Mouse (Mus musculus) T-helper 1 cell (primary cell): Measurements from ENCODE around the gene Supt20.
"Not testable (repeated sequence)": the region's sequence is repeated elsewhere in the genome, so short reads cannot be mapped to it uniquely, and the experiment has no call there.

Source experiments
- in situ Hi-C: fragments of 300-600 bp; cut with MboI, MseI; formaldehyde crosslinking; loops from one replicate; pipeline ENCODE4 v1.15.1; 2025; ENCODE audit warnings: high pct_unique_total_duplicates

Gene Supt20

GRCm38 (mm10) chr3:54753411-54753810 lies 60.8 kb downstream of the Supt20 start:
- in situ Hi-C loops = no loop called here

DNA sequence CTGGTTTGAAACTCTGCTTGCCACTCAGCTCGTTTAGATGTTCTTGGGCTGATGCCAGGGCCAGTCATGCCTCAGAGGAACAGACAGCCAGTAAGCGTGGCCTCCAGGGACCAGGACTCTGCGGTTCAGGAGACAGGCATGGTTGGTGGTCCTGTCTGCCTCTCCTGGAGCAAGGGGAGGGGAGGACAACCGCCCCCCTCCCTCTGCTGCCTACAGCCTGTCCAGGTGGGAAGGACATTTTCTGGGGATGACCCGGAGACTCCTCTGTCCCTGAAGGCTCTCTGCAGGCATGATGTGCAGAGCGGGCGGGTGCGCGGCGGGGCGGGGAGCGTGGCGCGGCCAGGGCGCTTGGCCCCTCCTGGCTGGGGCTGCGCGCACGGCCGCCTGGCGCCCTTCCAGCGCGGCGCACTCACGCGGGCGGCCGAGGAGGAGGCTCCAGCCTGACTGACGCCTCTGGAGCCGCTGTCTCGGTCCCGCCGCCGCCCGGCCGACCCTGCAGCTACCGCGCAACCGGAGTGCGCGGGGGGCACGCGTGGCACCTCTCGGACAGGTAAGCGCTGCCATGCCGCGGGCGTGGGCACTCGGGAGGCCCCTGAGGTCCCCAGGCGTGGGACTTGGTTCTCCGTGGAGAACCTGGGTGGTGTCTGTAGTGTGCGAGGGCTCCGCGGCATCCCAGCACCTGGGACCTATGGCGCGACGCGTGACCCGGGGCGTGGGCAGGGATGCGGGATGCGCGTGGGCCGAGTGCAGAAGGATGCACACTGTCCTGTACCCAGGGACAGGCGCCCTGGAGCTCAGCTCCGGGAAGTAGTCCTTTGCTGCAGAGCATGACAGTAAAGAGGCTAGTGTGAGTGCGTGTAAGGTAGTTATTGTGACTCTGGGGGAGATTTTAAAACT lies 62.8 kb downstream of the Supt20 start, which contains the start of gene Smad9:
TSS of gene Smad9 (plus strand) at position 438 of the 897 bp plus-strand sequence.
- in situ Hi-C loops = no loop called here

DNA sequence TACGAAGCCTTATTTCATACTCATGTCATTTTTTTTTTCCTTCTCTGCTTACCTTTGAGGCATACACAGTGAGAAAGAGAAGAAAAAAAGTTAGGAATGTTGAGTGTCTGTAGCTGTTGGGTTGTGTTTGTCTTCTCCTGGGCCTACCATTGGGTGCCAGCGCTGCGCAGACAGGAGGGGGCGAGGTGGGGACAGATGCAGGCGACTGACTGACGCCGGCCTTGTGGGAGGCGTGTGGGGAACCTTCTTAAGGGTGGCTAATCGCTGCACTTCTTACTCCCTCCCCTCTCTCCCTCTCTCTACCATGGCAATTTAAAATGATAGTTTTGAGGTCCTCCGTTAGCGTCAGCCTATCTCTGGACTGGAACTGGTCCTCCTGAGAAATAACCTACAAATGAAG lies 63.5 kb downstream of the Supt20 start:
- in situ Hi-C loops = no loop called here

DNA sequence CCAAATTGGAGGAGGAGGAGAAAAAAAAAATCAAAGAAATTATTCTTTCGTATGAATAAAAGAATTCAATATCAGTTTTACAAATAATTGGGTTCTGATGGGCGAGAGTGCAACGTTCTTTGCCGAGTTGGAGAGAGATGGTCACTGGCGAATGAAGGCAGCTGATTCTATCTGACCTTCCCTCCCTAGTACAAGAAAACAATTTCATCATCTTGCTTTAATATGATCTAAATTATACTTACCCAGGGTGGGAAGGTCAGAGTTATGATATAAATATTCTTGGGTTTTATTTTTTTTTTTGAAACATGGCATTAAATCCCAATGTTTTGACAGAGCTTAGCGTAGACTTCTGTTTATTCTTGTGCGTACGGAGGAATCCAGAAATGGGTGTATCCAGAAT lies 64.8 kb downstream of the Supt20 start:
- in situ Hi-C loops = no loop called here

- in situ Hi-C loops = no loop called here
These were observed 66.6 kb downstream of the Supt20 start for GRCm38 (mm10) chr3:54759211-54759610.

DNA sequence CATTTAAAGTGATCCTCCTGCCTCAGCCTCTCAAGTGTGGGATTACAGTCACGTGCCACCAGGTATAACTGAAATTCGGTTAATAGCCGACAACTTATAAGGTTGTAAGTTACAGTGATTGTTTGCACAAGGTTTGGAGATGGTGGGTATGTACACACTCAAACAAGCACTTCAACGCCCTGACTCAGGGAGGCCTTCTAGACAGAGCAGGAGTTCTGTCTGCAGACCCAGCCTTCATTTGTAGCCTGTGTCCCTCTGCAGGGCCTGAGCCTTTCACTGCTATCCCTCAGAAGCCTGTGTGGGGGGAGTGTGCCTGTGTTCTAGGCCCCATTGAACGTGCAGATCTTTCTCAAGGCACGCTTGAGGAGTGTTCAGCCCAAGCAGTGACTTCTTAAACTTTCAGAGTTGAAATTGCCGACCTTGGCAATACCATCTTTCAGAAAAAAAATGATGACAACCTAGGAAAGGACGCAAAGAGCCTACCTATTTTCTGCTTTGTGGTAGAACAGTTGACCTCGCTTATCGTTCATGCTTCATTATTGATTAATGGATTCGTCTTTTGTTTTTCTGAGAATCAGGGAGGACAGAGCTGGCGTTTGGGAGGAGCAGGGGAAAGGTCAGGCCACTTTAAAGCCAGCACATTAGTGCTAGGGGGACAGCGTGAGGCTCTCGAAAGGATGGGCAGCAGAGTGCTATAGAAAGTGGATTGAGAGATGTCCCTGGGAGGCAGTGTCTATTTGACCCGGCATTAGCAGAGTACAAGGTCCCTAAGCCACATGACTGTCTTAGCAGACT lies 67.9 kb downstream of the Supt20 start:
- in situ Hi-C loops = no loop called here

GRCm38 (mm10) chr3:54761258-54761657 lies 68.7 kb downstream of the Supt20 start:
- in situ Hi-C loops = no loop called here

- in situ Hi-C loops = no loop called here
These were observed 71.8 kb downstream of the Supt20 start for GRCm38 (mm10) chr3:54764418-54764817.

GRCm38 (mm10) chr3:54765521-54765920 lies 72.9 kb downstream of the Supt20 start:
- in situ Hi-C loops = not testable (repeated sequence)

GRCm38 (mm10) chr3:54766034-54766433 lies 73.4 kb downstream of the Supt20 start:
- in situ Hi-C loops = no loop called here

DNA sequence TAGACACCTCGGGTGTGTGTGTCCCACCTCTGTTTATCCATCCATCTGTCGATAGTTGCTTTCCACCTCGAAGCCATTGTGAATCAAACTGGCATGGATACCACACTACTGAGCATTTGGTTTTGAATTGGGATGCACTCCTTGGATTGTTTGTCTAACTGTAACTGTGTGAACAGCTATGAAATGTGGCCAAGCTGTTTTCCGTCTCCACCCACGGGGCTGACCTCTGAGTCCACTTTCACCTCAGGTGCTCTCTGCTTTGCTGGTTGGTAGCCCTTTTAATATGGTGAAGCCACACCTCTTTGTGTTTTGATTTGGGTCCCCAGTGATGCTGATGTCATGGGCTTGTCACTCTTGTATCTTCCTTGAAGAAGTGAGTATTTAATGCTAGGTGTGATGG lies 74.2 kb downstream of the Supt20 start:
- in situ Hi-C loops = no loop called here

DNA sequence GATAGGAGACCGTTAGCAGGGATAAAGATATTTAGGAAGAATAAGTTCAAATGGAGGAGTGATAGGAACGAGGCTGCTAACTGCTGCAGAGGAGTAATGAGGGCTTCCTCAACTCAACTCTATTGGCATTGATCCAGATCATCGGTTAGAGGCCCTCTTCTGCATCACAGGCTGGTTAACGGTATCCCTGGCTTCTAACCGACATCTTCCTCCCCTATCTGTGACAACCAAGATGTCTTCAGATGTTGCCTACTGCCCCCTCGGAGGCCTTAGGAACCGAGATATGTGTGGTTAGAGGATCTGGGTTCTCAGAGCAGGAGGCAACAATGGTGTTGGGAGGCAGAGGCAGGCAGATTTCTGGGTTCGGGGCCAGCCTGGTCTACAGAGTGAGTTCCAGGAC lies 76.0 kb downstream of the Supt20 start:
- in situ Hi-C loops = no loop called here

- in situ Hi-C loops = no loop called here
These were observed 77.0 kb downstream of the Supt20 start for GRCm38 (mm10) chr3:54769349-54770275.

DNA sequence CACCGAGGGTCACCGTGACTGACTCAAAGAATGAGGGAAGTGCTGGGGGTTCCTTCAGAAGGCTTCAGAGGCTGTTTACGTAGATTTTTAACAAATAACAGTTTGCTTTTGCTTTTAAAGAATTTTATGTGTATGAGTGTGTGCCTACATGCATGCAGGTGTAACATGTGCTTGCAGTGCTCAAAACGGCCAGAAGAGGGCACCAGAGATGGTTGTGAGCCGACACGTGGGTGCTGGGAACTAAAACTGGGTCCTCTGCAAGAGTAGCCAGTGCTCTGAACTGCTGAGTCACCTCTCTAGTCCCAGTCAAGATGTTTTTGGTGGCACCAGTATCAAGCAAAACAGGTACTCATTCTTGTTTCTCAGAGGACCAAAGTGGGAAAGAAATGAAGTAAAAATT lies 81.0 kb downstream of the Supt20 start:
- in situ Hi-C loops = no loop called here

GRCm38 (mm10) chr3:54775989-54776631 lies 83.5 kb downstream of the Supt20 start:
- in situ Hi-C loops = no loop called here
